Mouse (Mus musculus) hindbrain, embryonic 11.5 days (tissue): ENCODE measurements around the gene Ces2f. TPM values are rescaled to one million over a fixed set of nuclear protein-coding genes. Genes with fewer than 3 reads are reported as not detected.

Source experiments
- polyA plus RNA-seq: library from polyadenylated mRNA; unstranded; fragments of >200 nt; fragmentation: Nextera tagmentation; extraction: Ambion mirVana; gene quantifications from 2 replicates; pipeline ENCODE4 v1.2.1, GENCODE M21; 2014

Gene Ces2f
- polyA plus RNA-seq, 1 experiment from 2014 or later: not detected

Other genes with a start within 250 kb of the Ces2f start
- not detected in 2 replicates for gene Ces2a, start 213.4 kb upstream of the Ces2f start, polyA plus RNA-seq
- gene Ces2b, start 115.8 kb upstream of the Ces2f start, polyA plus RNA-seq: 0.17 TPM in 1 of 2 replicates, not detected in the other
- gene Ces2c, start 100.3 kb upstream of the Ces2f start, polyA plus RNA-seq: not detected in 2 replicates
- gene Ces2e, start 21.1 kb upstream of the Ces2f start, polyA plus RNA-seq: not detected in 2 replicates
- not detected in 2 replicates for gene Ces2g, start 14.4 kb downstream of the Ces2f start, polyA plus RNA-seq
- not detected in 2 replicates for gene Ces2h, start 53.5 kb downstream of the Ces2f start, polyA plus RNA-seq
- not detected in 2 replicates for gene Ces3a, start 101.2 kb downstream of the Ces2f start, polyA plus RNA-seq
- not detected in 2 replicates for gene Ces3b, start 136.4 kb downstream of the Ces2f start, polyA plus RNA-seq
- not detected in 2 replicates for gene Ces4a, start 184.4 kb downstream of the Ces2f start, polyA plus RNA-seq
- 65.1 and 69.0 TPM in 2 replicates for gene Cbfb, start 223.3 kb downstream of the Ces2f start, polyA plus RNA-seq